29 mouse cellular contexts compared by ENCODE assay signal in genomic region chr10:127888605-127889004, GRCm38 (mm10). TPM values are rescaled to one million over a fixed set of nuclear protein-coding genes. Genes with fewer than 3 reads are reported as not detected.
DNase-seq lines count a peak whose midpoint lies in the region; ATAC-seq and TF ChIP-seq lines count a peak whose summit lies in the region.
"Had no signal": no experiment of that assay in that cellular context is flagged by ENCODE, and none has a peak within 500 bp of the region (broad histone marks: within the 10 kb centered on the region; RNA-seq: fewer than 3 reads in every experiment).

Gene Rdh7 (minus strand): TSS chr10:127888817.

- H3K27me3 ChIP-seq in liver, adult 2 months (ENCODE audit: control insufficient read depth, insufficient read depth, low read length), result no peaks in the 10 kb centered on the region
- no peaks in the 10 kb centered on the region for H3K27me3 ChIP-seq in liver, embryonic 11.5 days (replicated peaks; ENCODE audit: control insufficient read depth, insufficient read depth, low read length)
- H3K27me3 ChIP-seq: embryonic facial prominence, embryonic 15.5 days; heart, embryonic 15.5 days; hindbrain, embryonic 13.5 days had no signal

- peaks cover 10% of the 10 kb centered on the region; the same call in 1 of the 2 replicates for H3K79me2 ChIP-seq in liver, adult 2 months (ENCODE audit: control insufficient read depth, insufficient read depth, low read length)

- no peak for TF ChIP-seq CTCF in liver, adult 2 months (IDR thresholded peaks at IDR 0.05; ENCODE audit: low read depth, low read length)

- peak within 1 kb of the TSS; percentile 77 for H3K4me3 ChIP-seq in liver, adult 2 months (ENCODE audit: insufficient read depth, low read depth, low read length)
- no peak within 1 kb of the TSS for H3K4me3 ChIP-seq in liver, embryonic 11.5 days (ENCODE audit: low read depth, low read length)
- H3K4me3 ChIP-seq: embryonic facial prominence, embryonic 15.5 days; erythroblast, embryonic 14.5 days; forebrain, embryonic 10.5 days; gastrocnemius, adult 2 months; heart, embryonic 15.5 days; hindbrain, embryonic 13.5 days had no signal

- H3K4me2 ChIP-seq in liver, embryonic 11.5 days, result no peak within 1 kb of the TSS
- H3K4me2 ChIP-seq: embryonic facial prominence, embryonic 15.5 days had no signal

- 0 out of 2 replicates have a peak, but pooled peaks have one; percentile 20 for TF ChIP-seq POLR2A in liver, adult 2 months (IDR thresholded peaks at IDR 0.05; ENCODE audit: extremely low read depth, insufficient read depth, low read length)

- H3K27ac ChIP-seq in liver, adult 2 months (replicated peaks; ENCODE audit: insufficient read depth, low read depth, low read length), result peak within 1 kb of the TSS; percentile 96
- no peak within 1 kb of the TSS for H3K27ac ChIP-seq in liver, embryonic 11.5 days (ENCODE audit: low read depth, low read length)
- H3K27ac ChIP-seq: embryonic facial prominence, embryonic 15.5 days; forebrain, embryonic 10.5 days; gastrocnemius, adult 2 months; heart, embryonic 15.5 days; hindbrain, embryonic 13.5 days; hindbrain, postnatal 0 days had no signal

- no peak for ATAC-seq in liver, embryonic 11.5 days (replicated peaks; ENCODE audit: low FRiP score)
- ATAC-seq: CD4-positive, CD25-positive, alpha-beta regulatory T cell, adult 4 months; forebrain, embryonic 14.5 days; hindbrain, postnatal 0 days had no signal

- DNase-seq in adrenal gland, postnatal 10 days, result no peak
- no peak for DNase-seq in adrenal gland, adult (ENCODE audit: inconsistent age in 2 of 2, low spot score in 1 of 2)
- DNase-seq in kidney, adult 11 months, result peak; percentile 41
- no peak for DNase-seq in kidney, adult 18-20 months
- DNase-seq in liver, adult 2 months (ENCODE audit: extremely low read depth, low read depth, low spot score), result peak; percentile 100
- no peak for DNase-seq in liver, embryonic 11.5 days (ENCODE audit: low spot score)
- DNase-seq in heart, adult 18-20 months, result no peak
- DNase-seq: adrenal gland, postnatal 36 days; B cell, adult 2 months; cerebellum, adult 8-10 months; cerebellum, postnatal 14 days; embryo, embryonic 11 days; gastrocnemius, adult 2 months; gastrocnemius, postnatal 25 days; heart, postnatal 14 days had no signal

- no peaks in the 10 kb centered on the region for H3K9me3 ChIP-seq in liver, embryonic 11.5 days (ENCODE audit: control insufficient read depth, low read length)
- H3K9me3 ChIP-seq: embryonic facial prominence, embryonic 15.5 days; forebrain, embryonic 10.5 days; G1E; heart, embryonic 15.5 days; hindbrain, embryonic 13.5 days had no signal

- H3K36me3 ChIP-seq in liver, adult 2 months (ENCODE audit: control insufficient read depth, insufficient read depth, low read length), result peaks cover 21% of the 10 kb centered on the region
- no peaks in the 10 kb centered on the region for H3K36me3 ChIP-seq in liver, embryonic 11.5 days (ENCODE audit: control insufficient read depth, insufficient read depth, low read length)
- H3K36me3 ChIP-seq: embryonic facial prominence, embryonic 15.5 days; forebrain, embryonic 10.5 days; G1E; heart, embryonic 15.5 days; hindbrain, embryonic 13.5 days had no signal

- peaks cover 42% of the 10 kb centered on the region for H3K4me1 ChIP-seq in liver, adult 2 months (ENCODE audit: control insufficient read depth, insufficient read depth, low read length)
- H3K4me1 ChIP-seq in liver, embryonic 11.5 days (replicated peaks; ENCODE audit: control insufficient read depth, insufficient read depth, low read length), result no peaks in the 10 kb centered on the region
- H3K4me1 ChIP-seq: embryonic facial prominence, embryonic 15.5 days; heart, embryonic 15.5 days had no signal

- H3K9ac ChIP-seq in liver, adult 2 months (ENCODE audit: low read depth, low read length), result peak within 1 kb of the TSS; percentile 86
- no peak within 1 kb of the TSS for H3K9ac ChIP-seq in liver, embryonic 11.5 days (ENCODE audit: low read depth, low read length)
- H3K9ac ChIP-seq: embryonic facial prominence, embryonic 15.5 days; heart, embryonic 15.5 days; hindbrain, embryonic 13.5 days had no signal

RNA-seq across cellular contexts. Expression of gene Rdh7, which starts in this region (rescaled TPM):
- total RNA-seq in adrenal gland, postnatal 10 days (2021), result 100 to 1,000 TPM in 1 of 2 experiments, 10 to 100 TPM in 1; 45.4 to 112 TPM
- total RNA-seq in liver, adult 2 months (2014; rRNA removed), result 1,124 and 1,219 TPM in 2 replicates
- 1,436 and 1,472 TPM in 2 replicates for polyA plus RNA-seq in liver, adult 2 months (2012; rRNA removed)
- 0.14 TPM in 1 of 2 replicates, not detected in the other for polyA plus RNA-seq in liver, embryonic 11.5 days (2014; fragmentation: Nextera tagmentation; extraction: Ambion mirVana)
- total RNA-seq in heart, adult 18-20 months (2021), result not detected
- total RNA-seq: common myeloid progenitor, adult 5-6 weeks; G1E; gastrocnemius, adult 2 months; gastrocnemius, postnatal 25 days; granulocyte monocyte progenitor cell, adult 5-6 weeks; heart, postnatal 14 days; hematopoietic stem cell, adult 5-6 weeks; hindbrain, postnatal 0 days had no signal
- polyA plus RNA-seq: CD4-positive, CD25-positive, alpha-beta regulatory T cell, adult 4 months; embryonic facial prominence, embryonic 11.5 days; embryonic facial prominence, embryonic 15.5 days; erythroblast, embryonic 14.5 days; forebrain, embryonic 10.5 days; forebrain, embryonic 14.5 days; G1E; heart, embryonic 11.5 days; heart, embryonic 15.5 days; hindbrain, embryonic 13.5 days; hindbrain, postnatal 0 days had no signal

Comparison
In these comparisons a context has a peak if more than half of its experiments do, and no peak if none do; other contexts are left out.
1. RNA of gene Rdh7 (total RNA-seq): 1,124 to 1,219 TPM in liver, adult 2 months and 45.4 to 112 TPM in adrenal gland, postnatal 10 days; not detected in heart, adult 18-20 months; every median in the first group is over 10 times any median in the second.
2. RNA of gene Rdh7 (polyA plus RNA-seq): 1,436 to 1,472 TPM in liver, adult 2 months; 0.14 TPM in liver, embryonic 11.5 days; every median in the first group is over 1,000 times any median in the second.
3. DNase-seq: peak in kidney, adult 11 months (single experiment) and liver, adult 2 months (single experiment); none in adrenal gland, postnatal 10 days (single experiment), adrenal gland, adult (0 of 2), kidney, adult 18-20 months (single experiment), liver, embryonic 11.5 days (single experiment) and heart, adult 18-20 months (0 of 2).